Mouse (Mus musculus) c-Kit-positive CD71-positive TER-119-positive erythroid progenitor cells, embryonic 14.5 days (primary cell): ENCODE results near the gene Mtln.

Source experiments
- DNase-seq: peaks from one replicate; pipeline ENCODE4 v3.0.0-alpha.2; 2013; ENCODE audit warnings: low spot score

Mtln gene

DNA sequence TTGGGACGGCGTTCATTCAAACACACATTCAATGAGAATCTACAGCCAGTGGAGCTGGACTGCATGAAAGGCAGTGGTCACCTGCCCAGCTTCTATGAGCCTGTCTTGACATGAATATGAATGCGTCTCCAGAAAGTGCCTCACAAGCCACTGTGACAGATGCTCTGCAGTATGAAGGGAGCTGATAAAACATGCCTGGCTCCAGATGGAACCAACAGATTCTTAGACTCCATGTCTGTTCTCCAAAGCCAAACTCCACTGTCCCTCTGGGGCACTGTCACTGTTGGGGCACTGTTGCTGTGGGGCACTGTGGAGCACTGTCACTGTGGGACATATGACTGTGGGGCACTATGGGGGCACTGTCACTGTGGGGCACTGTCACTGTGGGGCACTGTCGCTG is 38.2 kb downstream of the Mtln start:
- no peak for DNase-seq

DNA sequence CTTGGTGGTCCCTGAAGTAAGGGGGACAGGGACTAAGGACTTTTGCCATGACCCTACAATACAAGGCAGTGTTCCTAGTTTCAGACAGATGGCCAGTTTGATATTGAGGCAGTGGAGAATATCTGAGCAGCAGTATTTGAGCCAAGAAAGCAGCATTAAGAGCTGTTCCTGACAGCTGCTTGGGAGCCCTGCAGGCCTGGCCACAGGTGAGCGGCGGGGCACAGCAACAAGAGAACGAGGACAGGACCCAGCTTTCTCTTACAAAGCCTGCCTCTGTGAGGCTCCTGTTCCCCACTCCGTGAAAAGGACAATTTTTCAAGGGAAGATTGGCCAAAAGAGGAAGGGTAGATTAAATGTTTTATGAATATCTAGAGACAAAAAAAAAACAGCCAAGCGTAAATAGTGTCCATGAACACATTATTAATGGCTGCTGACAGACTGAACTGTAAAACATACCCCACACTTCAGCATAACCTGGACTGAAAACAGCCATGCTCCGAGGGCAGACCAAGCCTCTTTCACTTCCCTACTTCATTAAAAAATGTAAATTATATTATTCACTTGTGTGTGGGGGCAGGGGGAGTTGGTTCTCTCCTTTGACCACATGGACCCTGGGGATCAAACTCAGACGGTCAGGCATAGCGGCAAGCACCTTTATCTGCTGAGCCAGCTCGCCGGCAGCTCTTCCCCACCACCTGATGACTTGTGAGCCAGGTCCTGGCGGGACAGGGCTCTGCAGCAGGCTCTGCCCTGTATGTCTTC is 40.3 kb downstream of the Mtln start:
- DNase-seq, result no peak

DNA sequence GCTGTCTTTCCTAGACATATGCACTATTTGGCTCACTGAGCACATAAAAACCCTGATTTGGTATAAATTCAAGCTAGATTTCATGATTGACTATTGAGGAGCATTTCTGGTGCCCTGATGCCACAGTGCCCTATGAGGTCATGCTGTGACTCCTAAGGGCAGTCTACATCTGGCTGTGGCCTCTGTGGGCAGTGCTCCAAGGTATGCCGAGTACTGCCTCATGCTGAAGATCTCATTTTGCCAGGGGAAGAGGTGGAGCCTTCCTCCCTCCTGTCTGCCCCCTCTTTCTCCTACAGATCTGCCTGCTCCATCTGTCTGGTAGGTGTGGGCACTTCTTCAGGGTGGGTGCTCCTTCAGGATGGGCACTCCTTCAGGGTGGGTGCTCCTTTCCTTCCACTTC is 42.9 kb downstream of the Mtln start:
- no peak for DNase-seq

DNA sequence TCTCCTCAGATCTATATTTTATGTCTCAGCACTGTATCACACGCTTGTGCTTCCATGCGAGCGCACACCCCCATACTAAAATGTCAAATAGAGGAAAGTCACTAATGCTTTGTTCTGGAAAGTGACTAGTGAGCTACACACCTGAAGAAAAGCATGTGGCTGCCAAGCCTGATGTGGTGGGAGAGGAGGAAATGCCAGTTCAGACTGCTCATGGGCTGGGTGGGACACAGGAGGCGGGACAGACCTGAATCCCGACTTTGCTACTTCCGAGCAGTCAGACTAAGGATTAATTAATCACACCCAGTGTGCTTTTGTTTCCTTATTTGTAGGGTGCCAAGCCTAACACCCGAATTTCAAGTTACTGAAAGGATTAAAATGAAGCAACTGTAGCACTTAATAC is 44.0 kb downstream of the Mtln start:
- DNase-seq, result no peak

DNA sequence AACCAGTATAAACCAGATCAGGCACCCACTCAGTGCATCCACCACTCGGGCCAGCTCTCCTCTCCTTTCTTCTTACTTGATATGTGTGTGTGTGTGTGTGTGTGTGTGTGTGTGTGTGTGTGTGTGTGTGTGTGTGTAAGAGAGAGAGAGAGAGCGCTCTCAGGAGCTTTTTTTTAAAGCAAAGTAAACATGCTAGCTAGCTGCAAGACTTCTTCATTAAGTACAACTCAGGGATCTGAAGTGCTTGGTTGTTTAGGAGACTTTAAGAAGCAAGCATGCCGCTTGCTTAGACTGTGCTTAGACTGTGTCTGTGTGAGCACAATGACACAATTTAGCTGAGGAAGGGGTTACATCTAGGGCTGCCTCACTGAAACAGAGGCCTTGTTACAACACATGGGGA is 49.7 kb downstream of the Mtln start:
- DNase-seq, result no peak
